Mouse (Mus musculus): ENCODE results near the gene Psma3. TPM values are rescaled to one million over a fixed set of nuclear protein-coding genes. Genes with fewer than 3 reads are reported as not detected.

The Psma3 gene
- polyA plus RNA-seq, 1 experiment from 2014 or later: 659 TPM

DNA sequence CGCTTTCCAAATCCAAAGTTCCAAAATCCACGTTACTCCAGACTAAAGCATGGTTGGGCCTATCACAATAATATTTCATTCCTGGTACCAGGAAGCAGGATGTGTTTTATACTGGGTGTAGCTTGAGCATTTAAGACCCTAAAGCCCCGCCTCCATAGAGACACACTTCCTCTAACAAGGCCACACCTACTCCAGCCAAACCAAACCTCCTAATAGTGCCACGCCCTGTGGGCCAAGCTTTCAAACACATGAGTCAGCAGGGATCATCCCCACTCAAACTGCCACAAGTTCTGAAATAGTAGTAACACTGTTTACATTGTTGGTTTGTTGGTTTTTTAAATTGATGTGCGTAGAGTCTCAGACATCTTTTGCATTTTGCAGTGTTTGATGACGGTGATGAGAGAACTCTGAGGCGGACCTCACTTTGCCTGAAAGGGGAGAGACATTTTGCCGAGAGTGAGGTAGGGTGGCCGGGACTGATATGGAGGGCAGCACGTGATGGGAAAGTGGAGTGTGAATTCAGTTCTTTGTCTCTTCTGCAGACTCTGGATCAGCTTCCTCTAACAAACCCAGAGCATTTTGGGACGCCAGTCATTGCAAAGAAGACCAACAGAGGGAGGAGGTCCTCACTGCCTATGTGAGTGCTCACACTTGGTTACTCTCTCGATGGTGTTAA is 62.4 kb downstream of the Psma3 start:
- Histone ChIP-seq H3K4me1 (no peaks in the 10 kb centered on the region), H3K27ac (no peak overlapping the region), H3K4me3 (no peak overlapping the region), H3K36me3 (replicated peaks) (peaks cover 79% of the 10 kb centered on the region), H3K9me3 (no peaks in the 10 kb centered on the region), H3K27me3 (ENCODE audit: poor library complexity, severe bottlenecking) (no peaks in the 10 kb centered on the region)
- 92% methylated on average over 12 of the region's 12 CpGs for WGBS
- no peak for DNase-seq (ENCODE audit: extremely low spot score, low spot score)

GRCm38 (mm10) chr12:71040462-71040861 is 66.0 kb downstream of the Psma3 start:
- H3K4me1 ChIP-seq: no peaks in the 10 kb centered on the region
- no peak for DNase-seq (ENCODE audit: extremely low spot score, low spot score)
- H3K36me3 ChIP-seq (replicated peaks): peaks cover 88% of the 10 kb centered on the region
- 89% methylated on average over 7 of the region's 7 CpGs for WGBS
- no peak overlapping the region for H3K4me3 ChIP-seq
- no peaks in the 10 kb centered on the region for H3K27me3 ChIP-seq (ENCODE audit: poor library complexity, severe bottlenecking)
- no peak overlapping the region for H3K27ac ChIP-seq
- H3K9me3 ChIP-seq: no peaks in the 10 kb centered on the region

DNA sequence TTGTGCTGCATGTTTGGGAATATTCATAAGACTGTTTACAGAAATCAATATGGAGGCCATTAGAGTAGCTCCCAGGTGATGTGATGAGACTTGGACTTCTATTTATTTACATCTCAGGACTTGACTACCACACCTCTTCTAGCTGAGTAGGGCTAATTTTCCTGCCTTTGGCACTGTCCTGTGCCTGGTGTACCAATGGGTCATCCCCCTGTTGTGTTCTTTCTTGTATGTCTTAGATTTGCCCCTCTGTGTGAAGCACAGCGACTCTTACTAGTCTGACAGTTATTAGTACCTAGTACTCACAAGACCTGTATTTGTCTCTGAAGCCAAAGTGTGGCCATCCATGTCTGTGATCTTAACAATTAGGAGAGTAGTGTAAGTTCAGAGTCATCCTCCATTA is 68.0 kb downstream of the Psma3 start:
- no peak overlapping the region for H3K27ac ChIP-seq
- H3K9me3 ChIP-seq: no peaks in the 10 kb centered on the region
- no peak for DNase-seq (ENCODE audit: extremely low spot score, low spot score)
- WGBS: 98% methylated on average over 1 of the region's 1 CpGs
- peaks cover 2% of the 10 kb centered on the region; the same call in 1 of the 2 replicates for H3K4me1 ChIP-seq
- H3K36me3 ChIP-seq (replicated peaks): peaks cover 91% of the 10 kb centered on the region
- no peaks in the 10 kb centered on the region for H3K27me3 ChIP-seq (ENCODE audit: poor library complexity, severe bottlenecking)
- H3K4me3 ChIP-seq: no peak overlapping the region

DNA sequence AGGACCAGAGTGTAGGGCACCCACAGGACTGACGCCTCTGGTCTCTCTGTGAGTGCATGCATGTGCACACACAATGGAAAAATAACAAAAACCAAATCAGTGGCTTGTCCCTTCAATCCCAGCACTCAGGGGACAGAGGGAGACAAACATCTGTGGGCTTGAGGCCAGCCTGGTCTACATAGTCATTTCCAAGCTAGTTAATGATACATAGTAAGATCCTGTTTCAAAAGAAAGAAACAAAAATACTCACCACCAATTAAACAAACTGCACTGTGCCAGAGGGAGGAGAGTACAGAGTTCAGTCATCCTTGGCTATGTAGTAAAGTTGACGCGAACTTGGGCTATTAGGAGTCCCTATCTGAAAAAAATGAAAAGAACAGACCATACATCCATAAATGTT is 69.2 kb downstream of the Psma3 start:
- peaks cover 83% of the 10 kb centered on the region for H3K36me3 ChIP-seq (replicated peaks)
- 90% methylated on average over 3 of the region's 3 CpGs for WGBS

GRCm38 (mm10) chr12:71044488-71044887 is 70.1 kb downstream of the Psma3 start:
- Histone ChIP-seq H3K36me3 (replicated peaks) (peaks cover 74% of the 10 kb centered on the region), H3K9me3 (no peaks in the 10 kb centered on the region), H3K4me1 (peaks cover 10% of the 10 kb centered on the region; the same call in 1 of the 2 replicates), H3K27me3 (ENCODE audit: poor library complexity, severe bottlenecking) (no peaks in the 10 kb centered on the region), H3K4me3 (no peak overlapping the region), H3K27ac (no peak overlapping the region)
- 97% methylated on average over 2 of the region's 2 CpGs for WGBS
- no peak for DNase-seq (ENCODE audit: extremely low spot score, low spot score)

More for the DNA sequence above, 69.2 kb downstream of the Psma3 start:
- Histone ChIP-seq H3K4me3 (no peak overlapping the region), H3K9me3 (no peaks in the 10 kb centered on the region), H3K27me3 (ENCODE audit: poor library complexity, severe bottlenecking) (no peaks in the 10 kb centered on the region), H3K27ac (no peak overlapping the region), H3K4me1 (peaks cover 10% of the 10 kb centered on the region; the same call in 1 of the 2 replicates)
- DNase-seq (ENCODE audit: extremely low spot score, low spot score): no peak

Other genes starting within 250 kb of the Psma3 start
- gene Frmd6, start 149.1 kb upstream of the Psma3 start, polyA plus RNA-seq (2016; fragmentation: Nextera tagmentation; extraction: Ambion mirVana): 25.1 and 27.8 TPM in 2 replicates
- 217 and 218 TPM in 2 replicates for gene Actr10, start 36.8 kb upstream of the Psma3 start, polyA plus RNA-seq (2016; fragmentation: Nextera tagmentation; extraction: Ambion mirVana)
- gene Arid4a, start 41.4 kb downstream of the Psma3 start, polyA plus RNA-seq (2016; fragmentation: Nextera tagmentation; extraction: Ambion mirVana): 22.7 and 28.3 TPM in 2 replicates
- gene Tomm20l, start 136.8 kb downstream of the Psma3 start, polyA plus RNA-seq (2016; fragmentation: Nextera tagmentation; extraction: Ambion mirVana): not detected in 2 replicates
- 82.4 and 86.8 TPM in 2 replicates for gene Timm9, start 162.1 kb downstream of the Psma3 start, polyA plus RNA-seq (2016; fragmentation: Nextera tagmentation; extraction: Ambion mirVana)
- 17.5 and 18.5 TPM in 2 replicates for gene 2700049A03Rik, start 162.2 kb downstream of the Psma3 start, polyA plus RNA-seq (2016; fragmentation: Nextera tagmentation; extraction: Ambion mirVana)